Mouse (Mus musculus) brain, embryonic 14.5 days (tissue): ENCODE measurements around the gene Pde9a.

ENCODE experiments used
- CTCF ChIP-seq: fragments of 200-500 bp; IDR thresholded peaks from 2 replicates; pipeline ENCODE4 v1.5.1; 2012; ENCODE audit warnings: inconsistent platforms, mild to moderate bottlenecking, moderate library complexity, borderline replicate concordance; ENCODE audit not compliant: insufficient read depth, insufficient read length; ENCODE audit errors: extremely low read depth
- POLR2A ChIP-seq: fragments of 200-500 bp; IDR thresholded peaks from 2 replicates; pipeline ENCODE4 v1.6.1; 2012; ENCODE audit warnings: mild to moderate bottlenecking, inconsistent platforms, borderline replicate concordance; ENCODE audit not compliant: poor library complexity, insufficient read depth, insufficient read length, severe bottlenecking; ENCODE audit errors: extremely low read depth

- TF ChIP-seq CTCF: no peak
- TF ChIP-seq POLR2A: no peak
Measured at GRCm38 (mm10) chr17:31391462-31391861, 5.5 kb downstream of the Pde9a start.
